Comparison of ENCODE assay signal across 42 mouse cellular contexts in genomic region chr4:118758637-118759036, GRCm38 (mm10). TPM values are rescaled to one million over a fixed set of nuclear protein-coding genes. Genes with fewer than 3 reads are reported as not detected.
"Had no signal": no experiment of that assay in that cellular context is flagged by ENCODE, and none has a peak within 500 bp of the region (broad histone marks: within the 10 kb centered on the region; RNA-seq: fewer than 3 reads in every experiment).

Olfr1338 (minus strand) TSS chr4:118758737.

- DNase-seq: heart, postnatal 10 days; heart, postnatal 14 days; heart, postnatal 36 days; heart, postnatal 4 days; kidney, adult 11 months; kidney, adult 18-20 months; kidney, adult 2 months; kidney, adult 8-10 months; kidney, adult 9 months; kidney, postnatal 10 days; kidney, postnatal 14 days; kidney, postnatal 25 days; kidney, postnatal 36 days; kidney, postnatal 4 days; layer of hippocampus, adult 9-11 months; layer of hippocampus, postnatal 36 days had no signal

RNA-seq across cellular contexts. Expression of gene Olfr1338, which starts in this region (rescaled TPM):
- polyA plus RNA-seq: heart, embryonic 10.5 days; heart, embryonic 11.5 days; heart, embryonic 12.5 days; heart, embryonic 13.5 days; heart, embryonic 14.5 days; heart, embryonic 15.5 days; heart, embryonic 16.5 days; heart, postnatal 0 days; hindbrain, embryonic 10.5 days; hindbrain, embryonic 11.5 days; hindbrain, embryonic 12.5 days; hindbrain, embryonic 13.5 days; hindbrain, embryonic 14.5 days; hindbrain, embryonic 15.5 days; hindbrain, embryonic 16.5 days; hindbrain, postnatal 0 days; inflammation-experienced regulatory T-cells, adult 6 months; intestine, embryonic 14.5 days; intestine, embryonic 15.5 days; intestine, embryonic 16.5 days; intestine, postnatal 0 days; kidney, adult 2 months; kidney, embryonic 14.5 days; kidney, embryonic 15.5 days; kidney, embryonic 16.5 days; kidney, postnatal 0 days; large intestine, adult 2 months had no signal
